Mouse (Mus musculus): ENCODE results near the gene Vmn2r59. TPM values are rescaled to one million over a fixed set of nuclear protein-coding genes. Genes with fewer than 3 reads are reported as not detected.
"Not testable (repeated sequence)": the region's sequence is repeated elsewhere in the genome, so short reads cannot be mapped to it uniquely, and the experiment has no call there.

Vmn2r59 gene
- total RNA-seq (2014; rRNA removed) (not detected in 2 replicates), polyA plus RNA-seq (2012; rRNA removed) (not detected in 2 replicates)

GRCm38 (mm10) chr7:42058923-42059322 lies at the start of gene Vmn2r59:
Gene Vmn2r59, minus strand, starts transcription at chr7:42059023.
- H3K4me3 ChIP-seq (ENCODE audit: insufficient read depth, low read depth, low read length), result no peak within 1 kb of the TSS
- H3K27me3 ChIP-seq (ENCODE audit: control insufficient read depth, insufficient read depth, low read length), result no peaks in the 10 kb centered on the region
- H3K4me1 ChIP-seq (ENCODE audit: control insufficient read depth, insufficient read depth, low read length), result no peaks in the 10 kb centered on the region
- H3K79me2 ChIP-seq (ENCODE audit: control insufficient read depth, insufficient read depth, low read length), result no peaks in the 10 kb centered on the region
- DNase-seq (ENCODE audit: extremely low read depth, low read depth, low spot score), result no peak
- H3K36me3 ChIP-seq (ENCODE audit: control insufficient read depth, insufficient read depth, low read length), result no peaks in the 10 kb centered on the region
- no peak for TF ChIP-seq CTCF (IDR thresholded peaks at IDR 0.05; ENCODE audit: low read depth, low read length)
- no peak for TF ChIP-seq POLR2A (IDR thresholded peaks at IDR 0.05; ENCODE audit: extremely low read depth, insufficient read depth, low read length)
- no peak within 1 kb of the TSS for H3K27ac ChIP-seq (replicated peaks; ENCODE audit: insufficient read depth, low read depth, low read length)
- H3K9ac ChIP-seq (ENCODE audit: low read depth, low read length), result no peak within 1 kb of the TSS

DNA sequence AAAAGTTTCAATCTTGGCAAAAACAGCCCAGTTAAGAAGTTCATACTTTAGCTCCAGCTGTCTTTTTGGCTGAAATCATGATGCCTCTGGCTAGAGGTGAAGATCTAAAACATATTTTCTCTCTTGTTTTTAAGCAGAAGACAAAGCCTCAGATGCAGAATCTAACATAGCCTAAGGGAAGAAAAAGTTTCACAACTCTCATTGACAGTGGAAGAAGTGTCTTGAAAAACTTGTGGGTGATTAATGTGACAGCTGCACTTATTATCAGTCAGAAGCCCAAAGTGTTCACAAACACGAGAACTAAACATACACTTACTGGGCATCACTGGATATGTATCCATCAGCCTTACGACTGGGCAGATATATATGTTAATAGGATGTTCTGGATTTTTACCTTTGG lies 48.6 kb upstream of the Vmn2r59 start, which contains the start of gene Vmn2r60:
Gene Vmn2r60 (plus strand): TSS at position 301 of the 400 bp plus-strand sequence.
- Histone ChIP-seq H3K4me3 (ENCODE audit: insufficient read depth, low read depth, low read length) (no peak within 1 kb of the TSS), H3K4me1 (ENCODE audit: control insufficient read depth, insufficient read depth, low read length) (no peaks in the 10 kb centered on the region), H3K79me2 (ENCODE audit: control insufficient read depth, insufficient read depth, low read length) (no peaks in the 10 kb centered on the region), H3K27me3 (ENCODE audit: control insufficient read depth, insufficient read depth, low read length) (no peaks in the 10 kb centered on the region), H3K9ac (ENCODE audit: low read depth, low read length) (no peak within 1 kb of the TSS), H3K36me3 (ENCODE audit: control insufficient read depth, insufficient read depth, low read length) (no peaks in the 10 kb centered on the region), H3K27ac (replicated peaks; ENCODE audit: insufficient read depth, low read depth, low read length) (no peak within 1 kb of the TSS)
- TF ChIP-seq POLR2A (IDR thresholded peaks at IDR 0.05; ENCODE audit: extremely low read depth, insufficient read depth, low read length) (no peak), CTCF (IDR thresholded peaks at IDR 0.05; ENCODE audit: low read depth, low read length) (no peak)
- DNase-seq (ENCODE audit: extremely low read depth, low read depth, low spot score), result no peak
- 64% methylated on average over 2 of the region's 2 CpGs for WGBS

GRCm38 (mm10) chr7:42107061-42107460 lies 48.2 kb upstream of the Vmn2r59 start:
- H3K9ac ChIP-seq (ENCODE audit: low read depth, low read length); H3K27me3 ChIP-seq (ENCODE audit: control insufficient read depth, insufficient read depth, low read length); H3K79me2 ChIP-seq (ENCODE audit: control insufficient read depth, insufficient read depth, low read length); H3K36me3 ChIP-seq (ENCODE audit: control insufficient read depth, insufficient read depth, low read length); H3K4me3 ChIP-seq (ENCODE audit: insufficient read depth, low read depth, low read length); DNase-seq (ENCODE audit: extremely low read depth, low read depth, low spot score); H3K4me1 ChIP-seq (ENCODE audit: control insufficient read depth, insufficient read depth, low read length); H3K27ac ChIP-seq (replicated peaks; ENCODE audit: insufficient read depth, low read depth, low read length): not testable (repeated sequence)
- 77% methylated on average over 14 of the region's 14 CpGs for WGBS

Other genes with a start within 250 kb of the Vmn2r59 start
- not detected in 2 replicates for gene Vmn2r58, start 186.3 kb downstream of the Vmn2r59 start, total RNA-seq (2014; rRNA removed)
- gene Vmn2r58, start 186.3 kb downstream of the Vmn2r59 start, polyA plus RNA-seq (2012; rRNA removed), result not detected in 2 replicates
- not detected in 2 replicates for gene Vmn2r60, start 48.7 kb upstream of the Vmn2r59 start, total RNA-seq (2014; rRNA removed)
- gene Vmn2r60, start 48.7 kb upstream of the Vmn2r59 start, polyA plus RNA-seq (2012; rRNA removed), result not detected in 2 replicates
- gene Vmn2r61, start 201.0 kb upstream of the Vmn2r59 start, total RNA-seq (2014; rRNA removed), result not detected in 2 replicates
- gene Vmn2r61, start 201.0 kb upstream of the Vmn2r59 start, polyA plus RNA-seq (2012; rRNA removed), result not detected in 2 replicates

Measured in liver, adult 2 months (tissue).